Mouse (Mus musculus) heart, postnatal 14 days (tissue): Measurements from ENCODE around the gene Foxm1. TPM values are rescaled to one million over a fixed set of nuclear protein-coding genes. Genes with fewer than 3 reads are reported as not detected.

Source experiments
- DNase-seq, 2 experiments: peaks; one replicate each; pipeline ENCODE4 v3.0.0; 2021 to 2022
- intact Hi-C: fragments of 180-260 bp; cut with DNase I; formaldehyde crosslinking; loops from one replicate; pipeline ENCODE4 v1.15.1; 2025
- long read RNA-seq, 2 experiments: library from polyadenylated mRNA; stranded (forward); transcript quantifications; one replicate each; pipeline ENCODE4 v2.0.0; 2021
- total RNA-seq, 2 experiments: library from RNA; stranded (reverse); gene quantifications; 2 replicates each; pipeline ENCODE4 v1.2.3; 2021

Gene Foxm1
- 1 to 10 TPM; 4.1 to 6.3 TPM for total RNA-seq
- long read RNA-seq, experiment 1, partial matches to known transcripts: 0 of 5 reads
- long read RNA-seq, experiment 1, other reads (novel, unspliced or antisense): 5 of 5 reads
- long read RNA-seq, experiment 2, full-length matches to known transcripts: 2 of 3 reads
- long read RNA-seq, experiment 2, partial matches to known transcripts: 0 of 3 reads
- long read RNA-seq, experiment 2, other reads (novel, unspliced or antisense): 1 of 3 reads

GRCm38 (mm10) chr6:128362381-128363006, at the start of gene Foxm1, which contains the start of gene Rhno1:
TSS of gene Foxm1 (plus strand) at chr6:128362967.
TSS of gene Rhno1 (minus strand) at chr6:128362911.
- DNase-seq: peak; percentile 87 to 88
- intact Hi-C loops: no loop called here

- intact Hi-C loops: no loop called here
- DNase-seq: no peak
Measured at GRCm38 (mm10) chr6:128314796-128315195, 48.0 kb upstream of the Foxm1 start.

DNA sequence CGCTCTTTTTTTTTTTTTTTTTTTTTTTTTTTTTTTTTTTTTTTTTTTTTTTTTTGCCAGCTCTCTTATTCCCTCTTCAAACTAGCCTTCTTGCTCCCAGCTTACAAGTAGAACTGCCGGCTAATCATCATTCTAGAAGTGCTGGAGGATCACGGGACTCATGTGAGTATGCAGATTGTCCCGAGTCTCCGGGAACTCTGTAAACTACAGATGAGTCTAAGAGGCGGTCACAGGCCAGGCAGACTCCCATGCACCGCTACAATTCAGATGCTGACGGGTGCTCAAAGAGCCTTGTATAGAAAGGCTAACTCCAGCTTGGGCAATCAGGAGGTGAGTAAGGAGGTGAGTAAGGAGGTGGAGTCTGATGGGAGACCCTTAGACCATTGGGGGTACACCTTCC, 47.2 kb upstream of the Foxm1 start:
- no peak for DNase-seq
- intact Hi-C loops: no loop called here

GRCm38 (mm10) chr6:128318317-128318716, 44.5 kb upstream of the Foxm1 start:
- peak; percentile 52 to 74 for DNase-seq

DNA sequence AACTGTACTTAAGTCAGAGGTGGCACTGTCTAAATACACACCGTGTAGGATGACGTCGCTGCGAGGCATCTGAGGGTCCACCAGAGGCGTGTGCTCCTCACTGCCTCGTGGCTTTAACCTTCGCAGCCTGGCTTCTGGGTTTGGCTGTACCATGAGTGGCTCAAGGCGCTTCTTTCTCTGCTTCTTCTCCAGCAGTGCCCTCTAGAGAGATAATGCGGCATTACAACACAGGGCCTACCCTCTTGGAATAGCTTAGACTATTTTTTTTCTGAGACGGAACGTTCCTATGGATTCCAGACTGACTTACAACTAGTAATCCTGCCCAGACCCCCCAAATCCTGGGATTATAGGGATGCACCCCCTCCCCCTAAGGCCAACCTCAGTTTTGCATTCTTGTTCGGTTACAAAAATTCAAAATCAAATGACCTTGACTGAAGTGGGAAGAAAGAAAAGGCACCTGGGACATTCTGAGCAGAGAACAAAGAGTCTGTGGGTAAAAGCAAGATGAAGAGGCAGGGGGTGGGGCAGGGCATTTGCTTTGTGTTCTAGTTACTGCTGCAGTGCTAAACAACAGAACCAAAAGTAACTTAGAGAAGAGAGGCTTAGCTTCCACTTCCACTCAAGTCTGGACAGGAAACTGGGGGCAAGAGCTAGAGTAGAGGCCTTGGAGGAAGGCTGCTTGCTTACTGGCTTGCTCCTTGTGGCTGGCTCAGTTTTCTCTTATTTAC, 28.2 kb upstream of the Foxm1 start:
- peak; percentile 59 to 82 for DNase-seq
- intact Hi-C loops: no loop called here

More at GRCm38 (mm10) chr6:128318317-128318716, 44.5 kb upstream of the Foxm1 start:
- intact Hi-C loops: loop anchor here (1.0 to 2.0 kb wide), 3 partner anchors 40 to 160 kb away; no protein-coding TSS in a partner anchor

DNA sequence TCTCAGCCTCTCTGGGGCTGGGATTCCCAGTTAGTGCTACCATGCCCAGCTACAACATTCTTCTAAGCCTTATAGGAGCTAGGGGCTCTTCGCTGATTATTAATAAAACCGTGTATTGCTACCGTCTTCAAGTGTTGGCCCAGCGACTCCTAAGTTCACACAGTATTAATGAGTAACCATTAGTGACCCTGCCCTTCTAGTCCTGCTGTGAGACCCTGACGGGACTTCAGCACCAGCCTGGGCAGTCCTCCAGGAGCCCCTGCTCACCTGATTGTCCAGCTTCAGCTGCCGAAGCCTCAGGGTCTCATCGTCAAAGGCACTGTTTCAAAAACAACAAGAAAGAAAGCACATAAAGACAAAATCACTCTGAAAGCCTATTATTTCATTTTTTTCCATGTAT, 25.3 kb upstream of the Foxm1 start:
- intact Hi-C loops: no loop called here
- DNase-seq: no peak

DNA sequence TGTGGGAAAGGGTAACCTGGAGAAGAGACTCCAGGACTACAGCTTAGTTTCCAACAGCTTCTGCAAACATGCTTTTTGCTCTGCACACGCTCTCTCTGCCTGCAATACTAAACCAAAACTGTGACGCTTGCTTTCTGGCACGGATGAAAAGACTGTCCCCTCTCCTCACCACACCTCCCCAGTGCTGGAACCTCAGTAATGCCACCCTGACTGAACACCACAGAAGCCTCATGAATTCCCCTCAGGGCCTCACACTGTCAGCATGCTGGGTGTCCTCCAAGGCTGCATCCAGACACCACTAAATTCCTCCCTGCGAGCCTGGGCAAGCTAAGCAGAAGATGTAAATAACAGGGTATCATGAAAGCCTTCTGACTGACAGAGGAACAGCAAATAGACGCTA, 23.9 kb upstream of the Foxm1 start:
- DNase-seq: no peak
- intact Hi-C loops: no loop called here

DNA sequence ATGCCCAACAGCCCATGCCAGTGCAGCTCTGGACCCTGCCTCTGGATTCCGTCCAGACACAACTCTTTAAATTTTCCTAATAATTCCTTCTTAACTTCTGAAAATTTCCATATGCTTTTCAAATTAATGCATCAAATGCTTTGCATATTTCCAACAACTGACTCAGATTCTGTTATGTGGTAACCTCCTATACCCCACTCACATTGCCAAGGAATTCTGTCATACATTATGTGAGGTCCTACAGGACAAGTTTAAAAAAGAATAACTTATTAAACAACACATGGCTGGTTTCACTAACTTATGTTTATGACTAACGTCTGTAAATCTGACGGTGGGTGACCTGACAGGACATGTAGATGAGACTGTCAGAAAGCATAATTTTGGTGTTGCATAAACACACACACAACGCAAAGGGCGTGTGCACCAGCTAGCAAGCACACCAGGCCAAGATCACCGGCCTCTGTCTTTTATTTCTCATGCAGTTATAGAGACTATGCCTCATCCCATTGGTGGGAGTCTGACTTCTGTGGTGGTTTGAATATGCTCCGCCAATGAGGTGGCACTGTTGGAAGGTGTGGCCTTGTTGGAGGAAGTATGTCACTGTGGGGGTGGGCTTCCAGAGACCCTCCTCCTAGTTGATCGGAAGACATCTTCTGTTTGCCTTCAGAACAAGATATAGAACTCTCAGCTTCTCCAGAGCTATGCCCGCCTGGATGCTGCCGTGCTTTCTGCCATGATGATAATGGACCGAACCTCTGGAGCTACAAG, 20.6 kb upstream of the Foxm1 start:
- intact Hi-C loops: no loop called here

GRCm38 (mm10) chr6:128345623-128346022, 17.1 kb upstream of the Foxm1 start:
- no peak for DNase-seq
- intact Hi-C loops: no loop called here

More for the DNA sequence above, 20.6 kb upstream of the Foxm1 start:
- DNase-seq: no peak

DNA sequence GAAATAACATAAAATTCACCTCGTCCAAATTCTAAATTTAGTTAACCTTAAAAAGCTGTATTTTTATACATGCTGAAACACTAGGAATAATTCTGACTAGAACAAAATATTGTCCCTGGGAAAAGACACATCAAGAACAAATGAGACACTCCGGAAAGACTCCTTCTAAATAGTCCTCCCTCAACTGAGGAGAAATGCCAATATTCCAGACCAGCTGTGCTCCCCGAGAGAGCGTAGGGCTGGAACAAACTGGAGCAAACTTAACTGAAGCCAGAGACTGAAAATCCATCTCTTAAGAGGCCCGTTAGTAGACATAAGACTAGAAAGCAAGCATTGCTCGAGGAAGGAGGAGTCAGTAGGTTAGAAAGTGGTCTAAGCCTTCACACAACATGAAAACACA, 16.0 kb upstream of the Foxm1 start:
- intact Hi-C loops: no loop called here
- peak in 1 of 2 experiments; percentile 18 for DNase-seq

- intact Hi-C loops: no loop called here
- no peak for DNase-seq
Measured at GRCm38 (mm10) chr6:128349711-128350110, 13.1 kb upstream of the Foxm1 start.

GRCm38 (mm10) chr6:128354140-128354539, 8.6 kb upstream of the Foxm1 start:
- DNase-seq: no peak
- intact Hi-C loops: no loop called here

- DNase-seq: peak in 1 of 2 experiments; percentile 46
- intact Hi-C loops: loop anchor here (5.0 kb wide), 1 partner anchor 123 kb away; no protein-coding TSS in a partner anchor
Measured at GRCm38 (mm10) chr6:128355201-128355681, 7.5 kb upstream of the Foxm1 start.

GRCm38 (mm10) chr6:128355726-128356416, 6.9 kb upstream of the Foxm1 start, which contains the start of gene Tulp3:
TSS of gene Tulp3 (minus strand) at chr6:128355851.
- intact Hi-C loops: loop anchor here (5.0 kb wide), 1 partner anchor 124 kb away; no protein-coding TSS in a partner anchor
- DNase-seq: peak; percentile 96 to 98

- peak; percentile 61 to 69 for DNase-seq
Measured at GRCm38 (mm10) chr6:128358999-128359398, 3.8 kb upstream of the Foxm1 start.

GRCm38 (mm10) chr6:128361901-128362300, 866 bp upstream of the Foxm1 start:
- no peak for DNase-seq
- intact Hi-C loops: no loop called here

More at GRCm38 (mm10) chr6:128358999-128359398, 3.8 kb upstream of the Foxm1 start:
- intact Hi-C loops: loop anchor here (2.0 to 5.0 kb wide), 2 partner anchors 40 to 127 kb away; no protein-coding TSS in a partner anchor

- intact Hi-C loops: no loop called here
- no peak for DNase-seq
Measured at GRCm38 (mm10) chr6:128363007-128363825, 449 bp downstream of the Foxm1 start.

GRCm38 (mm10) chr6:128364721-128365120, 2.0 kb downstream of the Foxm1 start:
- no peak for DNase-seq
- intact Hi-C loops: no loop called here

DNA sequence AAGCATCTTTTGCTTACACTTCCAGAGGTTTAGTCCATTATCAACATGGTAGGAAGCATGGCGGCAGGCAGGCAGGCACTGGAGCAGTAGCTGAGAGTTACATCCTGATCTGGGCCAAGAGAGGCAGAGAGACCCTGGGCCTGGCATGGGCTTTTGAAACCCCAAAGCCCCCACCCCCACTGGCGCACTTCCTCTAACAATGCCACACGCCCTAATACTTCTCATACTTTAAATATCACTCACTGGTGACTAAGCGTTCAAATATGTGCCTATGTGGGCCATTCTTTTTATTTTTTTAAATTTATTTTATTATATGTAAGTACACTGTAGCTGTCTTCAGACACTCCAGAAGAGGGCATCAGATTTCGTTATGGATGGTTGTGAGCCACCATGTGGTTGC, 3.7 kb downstream of the Foxm1 start:
- intact Hi-C loops: no loop called here
- DNase-seq: no peak
